Mouse (Mus musculus) liver, postnatal 0 days (tissue): Measurements from ENCODE around the gene Cdk14. TPM values are rescaled to one million over a fixed set of nuclear protein-coding genes. Genes with fewer than 3 reads are reported as not detected.

Experiments
- ATAC-seq: fragments of 200-750 bp; cut with Nextera tagmentation; 2 replicates; pipeline ENCODE4 v1.8.0; 2017; ENCODE audit warnings: mild to moderate bottlenecking, moderate library complexity
- DNase-seq: peaks from one replicate; pipeline ENCODE4 v3.0.0-alpha.2; 2016
- H3K27ac ChIP-seq: fragments of 300-500 bp; sonication (generic); 2 replicates; pipeline ENCODE4 v1.5.1; 2014; ENCODE audit warnings: antibody characterized with exemption, moderate library complexity, mild to moderate bottlenecking, low read depth
- H3K27me3 ChIP-seq: fragments of 300-500 bp; sonication (generic); 2 replicates; pipeline ENCODE4 v1.6.1; 2014; ENCODE audit warnings: low read length, control low read depth, mixed read lengths; ENCODE audit not compliant: insufficient read depth
- H3K36me3 ChIP-seq: fragments of 300-500 bp; sonication (generic); replicated peaks from 2 replicates; pipeline ENCODE4 v1.6.1; 2014; ENCODE audit warnings: mild to moderate bottlenecking, control low read depth, low read length, moderate library complexity, mixed read lengths; ENCODE audit not compliant: insufficient read depth
- H3K4me1 ChIP-seq: fragments of 300-500 bp; sonication (generic); 2 replicates; pipeline ENCODE4 v1.6.1; 2014; ENCODE audit warnings: antibody characterized with exemption, mild to moderate bottlenecking, control low read depth; ENCODE audit not compliant: insufficient read depth
- H3K4me2 ChIP-seq: fragments of 300-500 bp; sonication (generic); 2 replicates; pipeline ENCODE4 v1.6.1; 2014; ENCODE audit warnings: low read depth, mild to moderate bottlenecking, low read length, moderate library complexity, mixed read lengths
- H3K4me3 ChIP-seq: fragments of 300-500 bp; sonication (generic); 2 replicates; pipeline ENCODE4 v1.5.1; 2014; ENCODE audit warnings: low read depth, low read length
- H3K9ac ChIP-seq: fragments of 300-500 bp; sonication (generic); replicated peaks from 2 replicates; pipeline ENCODE4 v1.6.1; 2014; ENCODE audit warnings: mild to moderate bottlenecking, moderate library complexity
- H3K9me3 ChIP-seq: fragments of 300-500 bp; sonication (generic); 2 replicates; pipeline ENCODE4 v1.6.1; 2016; ENCODE audit warnings: mild to moderate bottlenecking, control low read depth, low read length, mixed read lengths
- CTCF ChIP-seq: sonication (generic); IDR thresholded peaks from 2 replicates; pipeline ENCODE4 v1.5.1; 2016; ENCODE audit warnings: antibody characterized with exemption, low read depth
- EP300 ChIP-seq: IDR thresholded peaks from 2 replicates; pipeline ENCODE4 v1.6.1; 2016; ENCODE audit warnings: antibody characterized with exemption, low read depth, mild to moderate bottlenecking
- WGBS: fragments of 180-500 bp; shearing (Covaris S2); extraction: QIAGEN DNeasy Blood & Tissue Kit; methylation state at CpG from one replicate; pipeline ENCODE4 v1.1.7; 2014; ENCODE audit not compliant: insufficient replicate concordance; 5-methylcytosine and 5-hydroxymethylcytosine counted together
- polyA plus RNA-seq: library from polyadenylated mRNA; unstranded; fragments of >200 nt; fragmentation: Nextera tagmentation; extraction: Ambion mirVana; gene quantifications from 2 replicates; pipeline ENCODE4 v1.2.1, GENCODE M21; 2015

Cdk14 gene
- polyA plus RNA-seq, 1 experiment from 2014 or later = 1.1 TPM

DNA sequence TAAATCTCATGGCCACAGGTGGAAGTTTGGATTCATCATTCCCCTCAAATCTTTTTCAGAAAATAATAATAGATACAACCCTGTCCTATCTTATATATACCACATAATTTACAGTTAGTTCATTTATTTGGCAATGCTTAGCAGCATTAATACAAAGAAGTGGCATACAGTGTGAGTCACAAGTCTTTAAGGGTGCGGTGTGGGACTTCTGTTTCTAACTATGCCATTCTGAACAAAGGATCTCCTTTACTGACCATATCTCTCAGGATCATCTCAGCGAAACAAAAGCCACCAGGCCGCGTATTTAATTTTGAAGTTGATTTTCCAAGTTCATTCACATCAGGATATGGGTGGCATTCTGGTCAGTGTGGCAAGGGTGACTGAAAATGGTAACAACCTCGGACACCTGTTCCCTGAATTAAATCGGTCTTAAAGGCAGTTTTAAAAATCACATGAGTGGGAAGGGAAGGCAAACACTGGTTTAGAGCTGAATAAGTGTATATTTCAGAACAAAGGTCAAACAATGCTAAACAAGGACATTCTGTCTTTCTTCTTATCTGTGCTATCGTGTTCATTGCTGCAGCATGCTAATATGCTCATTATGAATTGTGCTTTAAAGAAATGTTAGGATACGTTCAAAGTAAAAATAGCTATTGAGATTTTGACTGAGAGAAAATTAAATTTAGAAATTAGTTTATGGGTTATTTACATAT, 127.1 kb downstream of the Cdk14 start:
- Histone ChIP-seq H3K36me3 (no peaks in the 10 kb centered on the region), H3K4me2 (no peak overlapping the region), H3K9me3 (no peaks in the 10 kb centered on the region), H3K27me3 (no peaks in the 10 kb centered on the region), H3K9ac (no peak overlapping the region), H3K4me3 (no peak overlapping the region), H3K4me1 (no peaks in the 10 kb centered on the region), H3K27ac (no peak overlapping the region)
- DNase-seq (no peak), ATAC-seq (no peak)
- TF ChIP-seq EP300 = no peak
- WGBS = 72% methylated on average over 8 of the region's 8 CpGs

GRCm38 (mm10) chr5:5291321-5291991, 128.7 kb downstream of the Cdk14 start:
- ATAC-seq = peak; percentile 90
- 58% methylated on average over 6 of the region's 6 CpGs for WGBS

DNA sequence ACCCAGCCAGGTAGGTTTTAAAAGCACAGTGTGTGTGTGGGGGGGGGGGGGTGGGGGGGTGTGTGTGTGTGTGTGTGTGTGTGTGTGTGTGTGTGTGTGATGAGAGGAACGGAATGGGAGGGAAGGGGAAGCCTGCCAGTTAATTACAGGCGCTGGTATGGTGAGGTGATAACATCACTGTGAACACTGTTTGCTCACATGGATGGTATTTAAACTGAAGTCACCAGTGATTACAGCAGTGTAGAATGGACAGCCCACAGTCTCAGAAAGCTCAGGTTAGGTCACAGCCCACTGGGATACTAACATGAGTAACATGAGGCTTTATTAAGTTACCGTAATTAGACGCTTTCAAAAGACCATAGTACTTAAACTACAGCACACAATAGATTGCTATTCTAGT, 129.4 kb downstream of the Cdk14 start:
- 60% methylated on average over 4 of the region's 4 CpGs for WGBS
- no peaks in the 10 kb centered on the region for H3K4me1 ChIP-seq
- peak; percentile 25 for DNase-seq
- no peaks in the 10 kb centered on the region for H3K36me3 ChIP-seq
- H3K27me3 ChIP-seq = no peaks in the 10 kb centered on the region
- no peak overlapping the region for H3K27ac ChIP-seq
- H3K4me2 ChIP-seq = no peak overlapping the region
- no peak overlapping the region for H3K9ac ChIP-seq
- H3K9me3 ChIP-seq = no peaks in the 10 kb centered on the region
- H3K4me3 ChIP-seq = no peak overlapping the region
- no peak for TF ChIP-seq CTCF
- no peak for TF ChIP-seq EP300
- peak; percentile 81 for ATAC-seq

More at GRCm38 (mm10) chr5:5291321-5291991, 128.7 kb downstream of the Cdk14 start:
- TF ChIP-seq EP300 (no peak), CTCF (no peak)
- H3K27me3 ChIP-seq = no peaks in the 10 kb centered on the region
- H3K4me1 ChIP-seq = no peaks in the 10 kb centered on the region
- no peaks in the 10 kb centered on the region for H3K9me3 ChIP-seq
- H3K27ac ChIP-seq = no peak overlapping the region
- no peak overlapping the region for H3K9ac ChIP-seq
- H3K4me2 ChIP-seq = no peak overlapping the region
- DNase-seq = no peak
- no peaks in the 10 kb centered on the region for H3K36me3 ChIP-seq
- no peak overlapping the region for H3K4me3 ChIP-seq

DNA sequence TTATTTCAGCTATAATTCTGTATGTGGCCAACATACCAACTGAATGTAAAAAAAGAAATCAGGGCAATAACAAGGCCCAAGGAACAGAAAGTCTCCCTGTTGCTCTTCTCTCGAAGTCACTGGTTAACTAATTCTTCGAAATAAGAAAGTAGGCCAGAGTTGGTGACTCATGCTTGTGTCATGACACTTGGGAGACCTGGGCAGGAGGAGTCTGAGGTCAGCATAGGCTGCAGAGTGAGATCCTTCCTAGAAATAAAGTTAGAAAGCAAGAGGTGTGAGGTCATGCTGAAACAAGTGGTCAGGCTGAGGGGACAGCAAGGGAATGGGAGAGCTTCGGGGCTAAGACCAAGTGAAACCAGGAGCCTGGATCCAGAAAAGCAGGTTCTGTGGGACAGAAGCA, 134.2 kb downstream of the Cdk14 start:
- no peaks in the 10 kb centered on the region for H3K36me3 ChIP-seq
- H3K4me1 ChIP-seq = no peaks in the 10 kb centered on the region
- no peak overlapping the region for H3K4me2 ChIP-seq
- no peak overlapping the region for H3K27ac ChIP-seq
- DNase-seq = no peak
- H3K27me3 ChIP-seq = no peaks in the 10 kb centered on the region
- WGBS = 63% methylated on average over 3 of the region's 3 CpGs
- H3K9ac ChIP-seq = no peak overlapping the region
- TF ChIP-seq EP300 (no peak), CTCF (no peak)
- no peak overlapping the region for H3K4me3 ChIP-seq
- no peak for ATAC-seq
- H3K9me3 ChIP-seq = no peaks in the 10 kb centered on the region

- Histone ChIP-seq H3K27ac (no peak overlapping the region), H3K9ac (no peak overlapping the region), H3K4me3 (no peak overlapping the region), H3K4me2 (no peak overlapping the region), H3K36me3 (no peaks in the 10 kb centered on the region), H3K9me3 (no peaks in the 10 kb centered on the region), H3K27me3 (no peaks in the 10 kb centered on the region), H3K4me1 (no peaks in the 10 kb centered on the region)
- DNase-seq = no peak
- WGBS = 72% methylated on average over 5 of the region's 5 CpGs
- ATAC-seq = no peak
- TF ChIP-seq EP300 (no peak), CTCF (no peak)
These were observed 135.6 kb downstream of the Cdk14 start for GRCm38 (mm10) chr5:5284531-5284930.

DNA sequence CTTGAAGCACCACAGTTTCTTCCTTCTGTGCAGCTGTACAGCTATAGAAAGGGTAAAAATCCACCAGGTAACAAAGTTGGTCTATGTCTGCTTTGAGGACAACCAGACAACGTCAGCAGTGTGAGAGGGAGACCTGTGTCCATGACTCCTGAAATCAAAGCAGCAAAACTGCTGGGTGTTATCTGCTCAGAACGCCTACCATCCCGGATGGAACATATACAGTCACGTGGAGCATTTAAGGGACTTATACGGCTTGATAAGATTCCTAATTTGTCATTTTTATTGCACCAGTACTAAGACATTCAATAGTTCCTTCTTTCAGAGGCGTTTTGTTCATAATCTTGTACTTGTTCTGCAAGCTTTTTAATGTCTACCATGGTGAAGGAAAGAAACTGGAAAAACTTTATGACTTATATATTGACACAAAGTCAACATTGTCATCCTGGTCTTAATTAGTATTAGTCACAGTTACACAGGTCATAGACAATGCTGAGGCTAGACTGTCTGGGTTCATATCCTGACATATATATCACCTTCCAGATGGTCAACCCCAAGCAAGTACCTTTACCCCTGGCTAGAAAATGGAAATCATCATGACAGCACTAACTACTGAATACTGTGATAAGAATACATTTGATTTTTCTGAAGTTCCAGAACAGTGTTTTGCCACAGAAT, 136.2 kb downstream of the Cdk14 start:
- no peak overlapping the region for H3K4me3 ChIP-seq
- no peak overlapping the region for H3K27ac ChIP-seq
- no peaks in the 10 kb centered on the region for H3K36me3 ChIP-seq
- no peaks in the 10 kb centered on the region for H3K9me3 ChIP-seq
- 67% methylated on average over 6 of the region's 6 CpGs for WGBS
- no peaks in the 10 kb centered on the region for H3K27me3 ChIP-seq
- H3K4me1 ChIP-seq = no peaks in the 10 kb centered on the region
- no peak overlapping the region for H3K9ac ChIP-seq
- DNase-seq (no peak), ATAC-seq (no peak)
- TF ChIP-seq EP300 (no peak), CTCF (no peak)
- no peak overlapping the region for H3K4me2 ChIP-seq
